Mouse (Mus musculus) cerebellum, adult 11-12 months (tissue): Measurements from ENCODE around the gene Nbea.

Experiments used
- DNase-seq: peaks from one replicate; pipeline ENCODE4 v3.0.0; 2022

Nbea gene

GRCm38 (mm10) chr3:55819598-55819997 lies 363.9 kb downstream of the Nbea start:
- no peak for DNase-seq

GRCm38 (mm10) chr3:55818082-55818481 lies 365.4 kb downstream of the Nbea start:
- DNase-seq = no peak

- DNase-seq = peak; percentile 19
Measured at GRCm38 (mm10) chr3:55816638-55817375, 366.7 kb downstream of the Nbea start.

- no peak for DNase-seq
Measured at GRCm38 (mm10) chr3:55816096-55816495, 367.4 kb downstream of the Nbea start.

- no peak for DNase-seq
Measured at GRCm38 (mm10) chr3:55814993-55815625, 368.4 kb downstream of the Nbea start.

DNA sequence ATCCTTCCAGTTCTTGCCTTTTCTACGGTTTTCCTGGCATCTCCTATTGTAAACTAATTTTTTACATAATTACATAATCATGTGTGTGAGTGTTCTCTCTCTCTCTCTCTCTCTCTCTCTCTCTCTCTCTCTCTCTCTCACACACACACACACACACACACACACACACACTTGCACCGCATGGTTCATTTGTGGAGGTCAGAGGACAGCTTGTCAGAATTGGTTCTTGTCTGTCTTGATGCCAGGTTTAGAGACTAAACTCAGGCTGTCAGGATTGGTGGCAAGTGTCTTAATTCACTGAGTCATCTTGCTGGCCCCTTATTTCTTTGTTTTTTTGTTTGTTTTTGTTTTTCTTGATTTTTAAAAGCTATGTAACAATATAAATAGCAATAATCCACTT lies 388.7 kb downstream of the Nbea start:
- no peak for DNase-seq

DNA sequence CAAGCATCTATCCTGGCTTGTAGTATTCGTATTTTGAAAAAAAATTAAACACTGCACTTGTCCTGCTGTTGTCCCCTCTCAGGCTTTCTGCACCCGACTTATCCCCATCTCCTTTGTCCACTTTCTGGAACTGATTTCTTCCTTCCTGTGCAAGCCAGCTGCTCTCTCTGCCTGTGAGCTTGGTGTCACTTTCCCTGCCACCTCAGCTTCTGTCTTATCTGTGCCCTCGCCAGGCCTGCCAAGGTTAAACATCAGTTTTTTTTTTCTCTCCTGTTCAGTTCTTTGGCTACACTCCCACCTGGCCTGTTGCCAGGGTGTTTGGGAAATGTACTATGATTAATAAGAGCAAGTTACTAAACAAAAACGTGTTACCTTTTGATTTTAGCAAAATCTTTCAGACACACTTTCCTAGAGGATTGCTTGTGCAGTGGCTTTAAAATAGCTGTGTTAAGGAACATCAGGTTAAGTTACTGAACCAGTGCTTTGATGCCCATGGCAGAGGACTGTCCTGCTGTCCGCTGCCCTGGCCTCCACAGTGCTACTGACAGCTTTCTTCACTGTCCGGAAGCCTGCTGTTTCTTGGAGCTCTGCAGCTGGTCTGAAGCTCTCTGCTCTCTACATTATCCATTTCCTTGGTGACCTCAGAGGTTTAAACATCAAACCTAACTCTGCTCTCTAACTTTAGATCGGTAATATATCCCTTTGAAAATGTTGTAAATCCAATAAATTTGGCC lies 389.5 kb downstream of the Nbea start:
- peak; percentile 66 for DNase-seq

- DNase-seq = peak; percentile 49
Measured at GRCm38 (mm10) chr3:55792251-55792650, 391.2 kb downstream of the Nbea start.

DNA sequence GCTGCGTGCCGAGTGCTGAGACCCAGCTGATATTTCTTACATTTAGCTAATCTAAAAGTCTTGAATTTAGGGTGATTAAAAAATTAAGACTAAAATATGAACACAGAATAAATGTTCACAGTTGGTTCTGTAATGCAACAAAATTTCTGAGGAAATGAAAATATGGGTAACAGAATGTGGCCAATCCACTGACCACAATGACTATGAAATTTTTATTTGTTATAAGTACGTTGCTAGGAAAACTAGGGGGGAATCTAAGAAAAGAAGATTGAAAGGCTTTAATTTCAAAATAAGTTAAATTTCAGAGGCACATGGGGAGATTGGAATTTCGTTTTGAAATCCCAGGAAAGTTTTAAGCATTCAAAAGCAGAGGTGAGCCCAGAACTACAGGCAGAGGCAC lies 392.9 kb downstream of the Nbea start:
- no peak for DNase-seq

DNA sequence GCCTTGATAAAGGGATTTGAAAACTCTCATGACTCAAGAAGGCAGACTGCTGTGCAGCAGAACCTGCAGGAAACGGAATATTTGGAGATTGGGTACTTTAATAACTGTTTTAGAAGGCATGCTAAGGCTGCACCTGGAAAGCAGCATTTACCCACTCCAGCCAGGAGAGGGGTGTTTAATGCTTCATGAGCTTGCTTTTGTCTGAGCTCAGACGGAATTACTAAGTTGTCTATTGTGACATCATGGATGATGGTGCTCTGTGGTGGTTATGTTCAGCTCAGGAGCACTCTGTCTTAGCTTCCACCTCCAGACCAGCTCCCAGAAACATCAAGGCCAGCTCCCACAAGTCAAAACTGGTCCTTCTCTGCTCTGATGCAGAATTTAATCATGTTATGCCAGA lies 393.6 kb downstream of the Nbea start:
- no peak for DNase-seq

DNA sequence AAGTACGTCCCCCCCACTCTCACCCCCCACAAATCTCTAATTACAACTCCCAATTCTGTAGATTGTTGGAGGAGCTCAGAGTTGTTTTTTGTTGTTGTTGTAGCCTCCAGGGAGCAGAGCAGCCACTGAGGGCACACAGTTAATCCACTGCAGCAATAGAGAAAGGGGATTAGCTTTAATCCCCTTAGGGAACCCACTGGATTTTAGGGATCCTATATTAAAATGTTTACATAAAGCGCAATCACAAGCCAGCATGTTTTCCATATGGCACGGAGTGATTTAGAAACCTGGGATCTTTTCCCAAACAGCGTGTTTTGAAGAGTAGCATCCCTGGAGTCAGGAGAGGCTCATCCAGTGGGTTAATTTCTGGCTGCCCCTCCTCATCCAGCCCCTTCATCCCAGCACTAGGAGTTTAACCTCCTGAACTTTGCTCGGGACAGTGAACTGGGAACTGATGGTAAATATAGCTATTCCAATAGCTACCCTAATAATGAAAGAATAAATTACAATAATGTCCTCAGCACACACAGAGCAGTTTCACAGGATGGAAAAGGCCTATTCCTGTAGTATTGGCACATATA lies 394.8 kb downstream of the Nbea start:
- DNase-seq = no peak

- no peak for DNase-seq
Measured at GRCm38 (mm10) chr3:55788214-55788586, 395.3 kb downstream of the Nbea start.

DNA sequence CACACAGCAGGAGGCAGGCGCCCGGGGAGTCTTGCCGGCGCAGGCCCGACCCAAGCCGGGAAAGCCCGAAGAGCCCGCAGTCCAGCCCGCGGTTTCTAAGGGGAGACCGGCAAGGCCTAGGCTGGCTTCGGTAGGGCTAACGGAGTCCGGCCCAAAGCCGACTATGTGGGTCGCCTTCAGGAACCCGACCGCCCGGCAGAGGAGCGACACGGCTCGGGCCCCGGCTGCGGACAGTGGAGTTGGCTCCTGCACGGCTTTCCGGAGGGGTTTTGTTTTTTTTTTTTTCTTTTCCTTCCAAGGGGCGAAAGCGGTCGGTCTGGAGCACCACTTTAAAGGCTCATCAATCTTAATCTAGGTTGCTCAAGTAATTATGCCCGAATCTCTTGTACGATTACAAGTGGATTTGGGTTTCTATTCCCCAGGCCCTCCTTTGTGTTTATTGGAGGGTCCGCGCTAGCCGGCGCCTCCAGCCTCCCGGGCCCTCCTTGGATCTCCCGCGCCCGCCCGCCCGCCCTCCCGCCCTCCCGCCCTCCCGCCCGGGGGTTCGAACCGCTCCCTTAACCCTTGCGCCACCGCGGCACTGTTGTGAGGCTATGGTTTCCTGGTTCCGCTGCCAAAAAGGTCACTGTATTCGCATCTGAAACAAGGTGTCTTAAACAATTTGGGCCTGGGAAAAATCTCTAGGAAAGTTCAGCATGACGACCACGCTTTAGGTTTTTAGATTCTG lies 395.9 kb downstream of the Nbea start:
- peak; percentile 66 for DNase-seq

GRCm38 (mm10) chr3:55786835-55787486 lies 396.5 kb downstream of the Nbea start:
- no peak for DNase-seq

- DNase-seq = no peak
Measured at GRCm38 (mm10) chr3:55785981-55786725, 397.3 kb downstream of the Nbea start.

GRCm38 (mm10) chr3:55785266-55785980 lies 398.1 kb downstream of the Nbea start:
- DNase-seq = no peak

GRCm38 (mm10) chr3:55784101-55784500 lies 399.4 kb downstream of the Nbea start:
- DNase-seq = no peak

GRCm38 (mm10) chr3:55783171-55784081 lies 400.1 kb downstream of the Nbea start:
- peak; percentile 72 for DNase-seq

GRCm38 (mm10) chr3:55782771-55783170 lies 400.7 kb downstream of the Nbea start:
- no peak for DNase-seq
